Mouse (Mus musculus) myocyte (in vitro differentiated cells): ENCODE results near the gene Rpl26. TPM values are rescaled to one million over a fixed set of nuclear protein-coding genes. Genes with fewer than 3 reads are reported as not detected.
A peak's percentile ranks its signal among the peaks of the same experiment; 100 is the strongest.

Experiments used
- H3K27me3 ChIP-seq: one replicate; pipeline ENCODE4 v1.6.1; 2011; ENCODE audit not compliant: control insufficient read depth, insufficient read depth, insufficient read length
- H3K36me3 ChIP-seq: one replicate; pipeline ENCODE4 v1.6.1; 2011; ENCODE audit not compliant: control insufficient read depth, insufficient read depth
- H3K4me2 ChIP-seq: one replicate; pipeline ENCODE4 v1.6.1; 2011; ENCODE audit warnings: low read depth, control low read depth
- H3K4me3 ChIP-seq: one replicate; pipeline ENCODE4 v1.5.1; 2011; ENCODE audit warnings: mild to moderate bottlenecking, control low read depth, moderate library complexity
- H3K79me2 ChIP-seq: one replicate; pipeline ENCODE4 v1.6.1; 2011; ENCODE audit not compliant: control insufficient read depth, insufficient read depth
- H3ac ChIP-seq: one replicate; pipeline ENCODE4 v1.6.1; 2011; ENCODE audit not compliant: control insufficient read depth, insufficient read length
- CEBPB ChIP-seq: IDR thresholded peaks from 2 replicates; pipeline ENCODE4 v1.6.1; 2011; ENCODE audit warnings: mild to moderate bottlenecking, moderate library complexity; ENCODE audit not compliant: poor library complexity, insufficient read depth, severe bottlenecking
- E2F4 ChIP-seq: IDR thresholded peaks from one replicate; pipeline ENCODE4 v1.6.1; 2011; ENCODE audit warnings: mild to moderate bottlenecking, control low read depth, moderate library complexity; ENCODE audit not compliant: insufficient read depth
- MAX ChIP-seq: IDR thresholded peaks from one replicate; pipeline ENCODE4 v1.6.1; 2011; ENCODE audit warnings: low read depth, mild to moderate bottlenecking, control low read depth
- MYOD1 ChIP-seq, 3 experiments: IDR thresholded peaks; one replicate each; pipeline ENCODE4 v1.6.1; 2011; ENCODE audit warnings: control low read depth in 2 of 3, low read depth in 2 of 3, mild to moderate bottlenecking in 2 of 3, moderate library complexity in 1 of 3; ENCODE audit not compliant: insufficient read length in 2 of 3, control insufficient read depth in 1 of 3
- MYOG ChIP-seq, 3 experiments: IDR thresholded peaks; one replicate each; pipeline ENCODE4 v1.6.1; 2011; ENCODE audit warnings: control low read depth in 2 of 3, low read depth in 2 of 3, mild to moderate bottlenecking in 2 of 3; ENCODE audit not compliant: insufficient read length in 2 of 3, control insufficient read depth in 1 of 3, insufficient read depth in 1 of 3
- POLR2A ChIP-seq: IDR thresholded peaks from one replicate; pipeline ENCODE4 v1.6.1; 2011; ENCODE audit warnings: low read depth, mild to moderate bottlenecking, control low read depth, moderate library complexity; ENCODE audit not compliant: insufficient read length
- POLR2AphosphoS2 ChIP-seq: IDR thresholded peaks from one replicate; pipeline ENCODE4 v1.6.1; 2011; ENCODE audit warnings: low read depth, control low read depth; ENCODE audit not compliant: insufficient read length
- REST ChIP-seq: IDR thresholded peaks from one replicate; pipeline ENCODE4 v1.6.1; 2011; ENCODE audit warnings: mild to moderate bottlenecking, control low read depth, moderate library complexity; ENCODE audit not compliant: insufficient read depth, insufficient read length
- SRF ChIP-seq: IDR thresholded peaks from one replicate; pipeline ENCODE4 v1.6.1; 2011; ENCODE audit warnings: low read depth; ENCODE audit not compliant: control insufficient read depth, insufficient read length
- TCF12 ChIP-seq: IDR thresholded peaks from one replicate; pipeline ENCODE4 v1.6.1; 2011; ENCODE audit warnings: mild to moderate bottlenecking, control low read depth; ENCODE audit not compliant: poor library complexity, insufficient read depth, severe bottlenecking
- TCF3 ChIP-seq: IDR thresholded peaks from one replicate; pipeline ENCODE4 v1.6.1; 2011; ENCODE audit warnings: low read depth, control low read depth; ENCODE audit not compliant: insufficient read length
- USF1 ChIP-seq: IDR thresholded peaks from one replicate; pipeline ENCODE4 v1.6.1; 2011; ENCODE audit warnings: low read depth, mild to moderate bottlenecking, control low read depth, moderate library complexity
- polyA plus RNA-seq: library from polyadenylated mRNA; unstranded; fragments of >200 nt; fragmentation: generic; extraction: Trizol; gene quantifications from one replicate; pipeline ENCODE4 v1.2.1, GENCODE M21; 2012; ENCODE audit warnings: missing spikeins

Rpl26 gene
- polyA plus RNA-seq, result 695 TPM

GRCm38 (mm10) chr11:68901351-68902046, at the start of gene Rpl26:
TSS of gene Rpl26 (plus strand) at chr11:68901583.
- Histone ChIP-seq H3K79me2 (peaks cover 14% of the 10 kb centered on the region), H3K36me3 (peaks cover 10% of the 10 kb centered on the region), H3ac (peak within 1 kb of the TSS; percentile 37), H3K27me3 (peaks cover 5% of the 10 kb centered on the region), H3K4me3 (peak within 1 kb of the TSS; percentile 85), H3K4me2 (peak within 1 kb of the TSS; percentile 80)
- TF ChIP-seq TCF3 (no peak), MYOG (IDR thresholded peaks at IDR 0.05; ENCODE audit: control insufficient read depth in 1 of 3, insufficient read depth in 1 of 3, insufficient read length in 2 of 3, low read depth in 2 of 3) (no peak), POLR2A (peak; percentile 95), USF1 (no peak), POLR2AphosphoS2 (peak; percentile 96), SRF (peak; percentile 91), REST (peak; percentile 44)

- no peak for TF ChIP-seq USF1
- TF ChIP-seq TCF12, result no peak
- no peak for TF ChIP-seq TCF3
- TF ChIP-seq POLR2A, result no peak
- Histone ChIP-seq H3K4me2 (peak overlapping the region; percentile 73), H3K4me3 (peak overlapping the region; percentile 55), H3K79me2 (peaks cover 55% of the 10 kb centered on the region), H3K36me3 (no peaks in the 10 kb centered on the region), H3K27me3 (no peaks in the 10 kb centered on the region), H3ac (peak overlapping the region; percentile 35)
These were observed 49.5 kb upstream of the Rpl26 start for GRCm38 (mm10) chr11:68851644-68852485.

GRCm38 (mm10) chr11:68852486-68852901, 48.9 kb upstream of the Rpl26 start:
- peaks cover 49% of the 10 kb centered on the region for H3K79me2 ChIP-seq
- H3K4me3 ChIP-seq, result peak overlapping the region; percentile 55
- no peaks in the 10 kb centered on the region for H3K36me3 ChIP-seq
- H3K4me2 ChIP-seq, result peak overlapping the region; percentile 73
- no peak for TF ChIP-seq TCF3
- no peak for TF ChIP-seq MAX
- peak; percentile 36 for TF ChIP-seq POLR2AphosphoS2
- no peaks in the 10 kb centered on the region for H3K27me3 ChIP-seq
- H3ac ChIP-seq, result peak overlapping the region; percentile 35

GRCm38 (mm10) chr11:68852932-68853409, 48.4 kb upstream of the Rpl26 start:
- TF ChIP-seq REST (peak; percentile 34), MAX (no peak), TCF3 (no peak), SRF (no peak), MYOD1 (IDR thresholded peaks at IDR 0.05; ENCODE audit: control insufficient read depth in 1 of 3, insufficient read length in 2 of 3, low read depth in 2 of 3) (peak in 1 of 3 experiments; percentile 9), MYOG (IDR thresholded peaks at IDR 0.05; ENCODE audit: control insufficient read depth in 1 of 3, insufficient read depth in 1 of 3, insufficient read length in 2 of 3, low read depth in 2 of 3) (no peak), POLR2A (peak; percentile 93), E2F4 (no peak), USF1 (peak; percentile 96), POLR2AphosphoS2 (peak; percentile 87), TCF12 (no peak), CEBPB (no peak)
- no peaks in the 10 kb centered on the region for H3K27me3 ChIP-seq

More at GRCm38 (mm10) chr11:68852932-68853409, 48.4 kb upstream of the Rpl26 start:
- H3K4me2 ChIP-seq, result peak overlapping the region; percentile 92
- H3K79me2 ChIP-seq, result peaks cover 44% of the 10 kb centered on the region
- peak overlapping the region; percentile 35 for H3ac ChIP-seq
- H3K4me3 ChIP-seq, result peak overlapping the region; percentile 55
- no peaks in the 10 kb centered on the region for H3K36me3 ChIP-seq
